Mouse (Mus musculus) thymus, postnatal 0 days (tissue): ENCODE results near the gene Ica1. TPM values are rescaled to one million over a fixed set of nuclear protein-coding genes. Genes with fewer than 3 reads are reported as not detected.

Experiments used
- DNase-seq: peaks from one replicate; pipeline ENCODE4 v3.0.0-alpha.2; 2015; ENCODE audit warnings: low spot score
- polyA plus RNA-seq: library from polyadenylated mRNA; unstranded; fragments of >200 nt; fragmentation: Nextera tagmentation; extraction: Ambion mirVana; gene quantifications from 2 replicates; pipeline ENCODE4 v1.2.1, GENCODE M21; 2015

Gene Ica1
- polyA plus RNA-seq, 1 experiment from 2014 or later = 7.8 TPM

- DNase-seq = no peak
These were observed 86.9 kb downstream of the Ica1 start for GRCm38 (mm10) chr6:8691199-8691975.

GRCm38 (mm10) chr6:8690441-8690840, 87.8 kb downstream of the Ica1 start:
- DNase-seq = no peak

GRCm38 (mm10) chr6:8686678-8687580, 91.4 kb downstream of the Ica1 start:
- no peak for DNase-seq

GRCm38 (mm10) chr6:8683379-8683778, 94.9 kb downstream of the Ica1 start:
- DNase-seq = no peak

- no peak for DNase-seq
These were observed 97.4 kb downstream of the Ica1 start for GRCm38 (mm10) chr6:8680931-8681330.

- no peak for DNase-seq
These were observed 105.3 kb downstream of the Ica1 start for GRCm38 (mm10) chr6:8673013-8673412.

GRCm38 (mm10) chr6:8669343-8669742, 108.9 kb downstream of the Ica1 start:
- DNase-seq = no peak

- no peak for DNase-seq
These were observed 110.1 kb downstream of the Ica1 start for GRCm38 (mm10) chr6:8668013-8668811.

- no peak for DNase-seq
These were observed 112.5 kb downstream of the Ica1 start for GRCm38 (mm10) chr6:8665786-8666185.

- DNase-seq = no peak
These were observed 113.3 kb downstream of the Ica1 start for GRCm38 (mm10) chr6:8664956-8665355.

GRCm38 (mm10) chr6:8663092-8663740, 115.1 kb downstream of the Ica1 start:
- DNase-seq = no peak

- DNase-seq = no peak
These were observed 116.9 kb downstream of the Ica1 start for GRCm38 (mm10) chr6:8661404-8661803.

- DNase-seq = no peak
These were observed 118.2 kb downstream of the Ica1 start for GRCm38 (mm10) chr6:8660076-8660475.

GRCm38 (mm10) chr6:8659194-8659959, 118.9 kb downstream of the Ica1 start:
- DNase-seq = no peak

GRCm38 (mm10) chr6:8658431-8658830, 119.9 kb downstream of the Ica1 start:
- DNase-seq = no peak

- DNase-seq = no peak
These were observed 120.8 kb downstream of the Ica1 start for GRCm38 (mm10) chr6:8657459-8657858.

- DNase-seq = no peak
These were observed 122.8 kb downstream of the Ica1 start for GRCm38 (mm10) chr6:8655454-8655853.

- DNase-seq = no peak
These were observed 127.9 kb downstream of the Ica1 start for GRCm38 (mm10) chr6:8650413-8650812.

GRCm38 (mm10) chr6:8649295-8649865, 128.9 kb downstream of the Ica1 start:
- no peak for DNase-seq
